Mouse (Mus musculus): Measurements from ENCODE around the gene 1700003F12Rik. TPM values are rescaled to one million over a fixed set of nuclear protein-coding genes. Genes with fewer than 3 reads are reported as not detected.

1700003F12Rik gene
- polyA plus RNA-seq, 1 experiment, result 10.8 TPM

GRCm38 (mm10) chr2:154557184-154557832 is 10.4 kb downstream of the 1700003F12Rik start:
- no peak overlapping the region for H3K4me3 ChIP-seq (replicated peaks)
- H3K4me1 ChIP-seq, result peaks cover 45% of the 10 kb centered on the region
- H3K36me3 ChIP-seq (replicated peaks; ENCODE audit: low read length), result peaks cover 57% of the 10 kb centered on the region

DNA sequence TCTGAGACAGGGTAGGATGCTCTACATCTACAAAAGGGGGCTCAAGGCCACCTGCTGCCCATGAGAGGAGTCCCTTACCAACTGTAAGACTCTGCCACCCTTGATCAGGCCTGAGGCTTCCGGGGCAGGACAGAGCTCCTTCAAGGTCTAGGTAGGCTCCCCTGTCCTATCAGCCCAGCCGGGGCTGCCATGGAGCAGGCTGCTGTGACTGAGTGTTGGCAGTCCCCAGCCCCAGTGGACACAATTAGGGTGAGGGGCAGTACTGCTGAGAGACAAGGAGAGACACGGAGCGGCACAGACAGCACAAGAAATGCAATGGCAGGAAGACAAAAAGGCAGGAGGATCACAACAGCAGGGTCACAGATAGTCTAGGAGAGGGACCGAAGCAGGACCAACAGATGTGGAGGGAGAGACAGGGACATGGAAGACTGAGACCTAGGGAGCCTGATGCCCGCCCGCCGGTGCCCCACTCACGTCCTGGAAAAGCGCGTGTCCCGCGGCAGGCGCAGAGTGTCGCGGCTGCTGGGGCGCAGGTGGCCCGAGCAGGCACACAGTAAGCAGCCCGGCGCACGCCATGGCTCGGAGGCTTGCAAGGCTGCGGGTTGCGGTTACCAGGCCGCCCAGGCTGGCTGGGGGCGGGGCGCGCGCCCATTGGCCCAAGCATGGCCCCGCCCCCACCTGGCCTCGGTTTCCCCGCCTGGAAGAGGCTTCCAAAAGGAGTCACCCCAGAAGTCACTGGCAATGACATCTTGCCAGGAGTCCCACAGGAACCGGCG is 11.6 kb downstream of the 1700003F12Rik start, which contains the start of gene Necab3:
Necab3 (minus strand) TSS at position 627 of the 776 bp plus-strand sequence.
- H3K27me3 ChIP-seq (replicated peaks), result peaks cover 1% of the 10 kb centered on the region
- peaks cover 41% of the 10 kb centered on the region for H3K4me1 ChIP-seq
- peaks cover 57% of the 10 kb centered on the region for H3K36me3 ChIP-seq (replicated peaks; ENCODE audit: low read length)
- H3K9me3 ChIP-seq, result no peaks in the 10 kb centered on the region
- TF ChIP-seq GATA1 (IDR thresholded peaks at IDR 0.05; ENCODE audit: borderline replicate concordance, low read length), result no peak
- TF ChIP-seq FLI1 (IDR thresholded peaks at IDR 0.05; ENCODE audit: low read length), result no peak
- peak within 1 kb of the TSS; percentile 89 for H3K4me3 ChIP-seq (replicated peaks)

More at GRCm38 (mm10) chr2:154557184-154557832, 10.4 kb downstream of the 1700003F12Rik start:
- Histone ChIP-seq H3K9me3 (no peaks in the 10 kb centered on the region), H3K27me3 (replicated peaks) (peaks cover 5% of the 10 kb centered on the region)
- TF ChIP-seq FLI1 (IDR thresholded peaks at IDR 0.05; ENCODE audit: low read length) (no peak), GATA1 (IDR thresholded peaks at IDR 0.05; ENCODE audit: borderline replicate concordance, low read length) (no peak)

DNA sequence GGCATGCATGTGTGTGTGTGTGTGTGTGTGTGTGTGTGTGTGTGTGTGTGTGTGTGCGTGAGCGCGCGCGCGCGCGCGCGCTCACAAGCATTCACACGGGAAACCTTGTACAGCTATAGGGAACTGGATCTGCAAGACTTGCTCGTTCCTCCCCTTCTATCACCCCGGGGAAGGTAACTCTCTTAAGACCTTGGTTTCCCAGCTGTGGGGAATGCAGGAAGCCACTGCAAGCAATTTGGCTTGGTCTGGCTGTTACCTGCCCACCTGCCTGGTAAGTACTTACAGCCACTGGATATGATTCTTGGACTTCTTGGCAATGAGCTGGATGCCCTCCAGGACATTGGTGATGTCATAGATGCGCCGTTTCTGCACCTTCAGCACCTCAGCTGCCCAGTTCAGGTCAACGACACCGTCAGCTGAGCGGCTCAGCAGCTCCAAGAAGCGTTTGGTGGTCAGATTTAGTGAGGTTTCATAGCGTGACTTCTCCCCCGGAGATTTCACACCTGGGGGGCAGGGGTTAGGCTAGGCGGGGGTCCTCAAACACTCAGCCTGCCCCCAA is 16.8 kb downstream of the 1700003F12Rik start:
- no peaks in the 10 kb centered on the region for H3K9me3 ChIP-seq
- H3K4me1 ChIP-seq, result peaks cover 65% of the 10 kb centered on the region
- TF ChIP-seq FLI1 (IDR thresholded peaks at IDR 0.05; ENCODE audit: low read length) (no peak), GATA1 (IDR thresholded peaks at IDR 0.05; ENCODE audit: borderline replicate concordance, low read length) (no peak)
- no peaks in the 10 kb centered on the region for H3K27me3 ChIP-seq (replicated peaks)
- no peak overlapping the region for H3K4me3 ChIP-seq (replicated peaks)
- peaks cover 64% of the 10 kb centered on the region for H3K36me3 ChIP-seq (replicated peaks; ENCODE audit: low read length)

DNA sequence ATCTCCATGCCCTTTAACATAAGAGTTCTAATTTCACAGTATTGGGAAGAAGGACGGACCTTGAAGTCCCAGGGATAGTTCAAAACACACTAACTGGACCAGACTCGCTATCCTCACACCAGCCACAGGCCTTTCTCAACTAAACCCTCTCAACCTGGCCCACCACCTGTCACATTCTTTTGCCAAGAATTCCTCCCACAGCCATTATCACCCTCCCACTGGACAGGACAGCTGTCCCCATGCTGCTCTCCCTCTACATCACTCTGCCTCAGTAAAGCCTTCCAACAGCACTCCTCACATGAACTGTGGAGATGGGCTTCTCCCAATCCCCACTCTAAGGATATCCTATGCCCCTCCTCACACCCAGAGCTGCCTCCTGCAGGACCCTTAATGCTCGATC is 18.7 kb downstream of the 1700003F12Rik start:
- H3K4me1 ChIP-seq, result peaks cover 57% of the 10 kb centered on the region
- TF ChIP-seq GATA1 (IDR thresholded peaks at IDR 0.05; ENCODE audit: borderline replicate concordance, low read length), result no peak
- TF ChIP-seq FLI1 (IDR thresholded peaks at IDR 0.05; ENCODE audit: low read length), result no peak
- no peak overlapping the region for H3K4me3 ChIP-seq (replicated peaks)
- peaks cover 52% of the 10 kb centered on the region for H3K36me3 ChIP-seq (replicated peaks; ENCODE audit: low read length)
- no peaks in the 10 kb centered on the region for H3K9me3 ChIP-seq
- no peaks in the 10 kb centered on the region for H3K27me3 ChIP-seq (replicated peaks)

DNA sequence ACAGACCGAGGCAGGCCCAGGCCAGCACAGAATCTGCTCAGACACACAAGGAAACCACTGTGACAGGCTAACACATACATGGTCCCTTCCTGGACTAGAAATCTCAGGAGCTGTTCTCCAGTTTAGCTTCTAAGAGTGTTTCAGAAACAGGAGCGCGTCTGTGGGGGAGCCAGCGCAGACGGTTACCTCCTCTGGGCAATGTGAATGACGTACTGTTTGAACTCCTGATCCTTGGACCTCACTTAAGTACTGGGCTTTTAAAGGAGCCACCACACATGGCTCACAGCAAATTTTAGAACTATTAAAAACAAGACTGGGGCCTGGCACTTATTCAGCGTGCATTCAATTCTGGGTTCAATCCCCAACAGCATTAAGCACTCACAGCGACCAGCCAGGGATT is 19.8 kb downstream of the 1700003F12Rik start:
- Histone ChIP-seq H3K27me3 (replicated peaks) (no peaks in the 10 kb centered on the region), H3K4me1 (peaks cover 68% of the 10 kb centered on the region), H3K36me3 (replicated peaks; ENCODE audit: low read length) (peaks cover 41% of the 10 kb centered on the region), H3K4me3 (replicated peaks) (no peak overlapping the region), H3K9me3 (no peaks in the 10 kb centered on the region)
- TF ChIP-seq GATA1 (IDR thresholded peaks at IDR 0.05; ENCODE audit: borderline replicate concordance, low read length) (no peak), FLI1 (IDR thresholded peaks at IDR 0.05; ENCODE audit: low read length) (no peak)

GRCm38 (mm10) chr2:154567766-154568165 is 20.9 kb downstream of the 1700003F12Rik start:
- Histone ChIP-seq H3K4me3 (replicated peaks) (peak overlapping the region; percentile 95), H3K36me3 (replicated peaks; ENCODE audit: low read length) (peaks cover 33% of the 10 kb centered on the region), H3K27me3 (replicated peaks) (no peaks in the 10 kb centered on the region)

DNA sequence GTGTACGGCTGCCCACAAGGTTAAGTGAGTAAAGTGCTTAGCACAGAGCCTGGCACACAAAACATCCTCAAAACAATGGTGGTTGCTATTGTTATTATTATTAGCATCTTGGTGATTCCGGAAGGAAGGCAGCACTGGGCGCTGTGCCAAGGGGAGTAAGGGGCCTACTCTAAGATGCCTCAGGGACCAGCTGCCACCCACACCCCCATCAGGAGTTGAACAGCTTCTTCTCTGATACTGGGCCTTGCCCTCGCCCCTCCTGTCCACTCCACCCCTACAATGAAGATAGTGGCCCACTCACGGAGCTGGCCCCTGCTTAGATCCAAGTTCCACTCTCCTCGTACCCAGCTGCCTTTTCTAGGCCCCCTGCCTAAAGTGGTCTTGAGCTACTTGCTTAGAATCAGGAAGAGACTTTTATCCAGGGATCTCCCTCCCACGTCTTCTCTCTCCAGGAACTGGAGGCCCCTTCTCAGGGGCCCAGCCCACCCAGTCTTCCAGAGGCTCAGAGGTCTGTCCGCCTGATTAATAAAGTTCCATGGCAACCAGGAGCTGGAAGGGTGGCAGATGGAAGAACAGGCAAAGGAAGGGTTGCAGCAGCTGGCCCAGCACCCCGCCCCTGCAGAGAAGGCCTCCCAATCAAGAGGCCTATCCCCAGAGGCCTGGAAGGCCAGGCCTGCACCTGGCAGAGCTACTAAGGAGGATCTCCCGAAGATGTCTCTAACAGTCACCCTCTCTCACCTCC is 21.6 kb downstream of the 1700003F12Rik start:
- no peaks in the 10 kb centered on the region for H3K9me3 ChIP-seq
- peaks cover 85% of the 10 kb centered on the region for H3K4me1 ChIP-seq
- peaks cover 25% of the 10 kb centered on the region for H3K36me3 ChIP-seq (replicated peaks; ENCODE audit: low read length)
- TF ChIP-seq GATA1 (IDR thresholded peaks at IDR 0.05; ENCODE audit: borderline replicate concordance, low read length), result no peak
- no peak for TF ChIP-seq FLI1 (IDR thresholded peaks at IDR 0.05; ENCODE audit: low read length)
- H3K4me3 ChIP-seq (replicated peaks), result peak overlapping the region; percentile 95
- no peaks in the 10 kb centered on the region for H3K27me3 ChIP-seq (replicated peaks)

More at GRCm38 (mm10) chr2:154567766-154568165, 20.9 kb downstream of the 1700003F12Rik start:
- peaks cover 78% of the 10 kb centered on the region for H3K4me1 ChIP-seq
- H3K9me3 ChIP-seq, result no peaks in the 10 kb centered on the region
- no peak for TF ChIP-seq FLI1 (IDR thresholded peaks at IDR 0.05; ENCODE audit: low read length)
- no peak for TF ChIP-seq GATA1 (IDR thresholded peaks at IDR 0.05; ENCODE audit: borderline replicate concordance, low read length)

GRCm38 (mm10) chr2:154569071-154569748 is 22.3 kb downstream of the 1700003F12Rik start:
- TF ChIP-seq GATA1 (IDR thresholded peaks at IDR 0.05; ENCODE audit: borderline replicate concordance, low read length), result no peak
- TF ChIP-seq FLI1 (IDR thresholded peaks at IDR 0.05; ENCODE audit: low read length), result no peak
- Histone ChIP-seq H3K36me3 (replicated peaks; ENCODE audit: low read length) (peaks cover 18% of the 10 kb centered on the region), H3K27me3 (replicated peaks) (no peaks in the 10 kb centered on the region), H3K4me3 (replicated peaks) (peak overlapping the region; percentile 95), H3K9me3 (no peaks in the 10 kb centered on the region), H3K4me1 (peaks cover 81% of the 10 kb centered on the region)

DNA sequence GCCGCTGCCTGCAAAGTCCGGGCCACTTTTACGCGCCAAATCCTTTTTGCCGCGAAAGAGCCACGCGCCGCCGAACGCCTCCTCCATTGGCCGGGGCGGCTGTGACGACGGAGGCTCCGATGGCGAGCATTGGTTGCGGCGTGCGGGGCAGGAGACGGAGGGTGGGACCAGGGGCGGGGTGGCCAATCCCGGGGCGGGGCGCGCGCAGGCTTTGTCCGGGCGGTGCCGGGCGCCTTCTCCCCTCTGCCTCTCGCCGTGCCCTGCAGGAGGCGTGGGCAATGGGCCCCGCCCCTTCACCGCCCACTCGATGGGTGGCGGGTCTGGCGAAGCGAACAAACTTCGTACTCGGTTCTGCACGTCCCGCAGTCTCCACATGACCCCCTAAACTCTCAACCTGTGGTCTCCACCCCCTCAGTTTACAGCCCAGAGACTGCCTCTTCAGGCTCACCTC is 23.0 kb downstream of the 1700003F12Rik start, which contains the start of gene E2f1:
E2f1 (minus strand) TSS at position 57 of the 451 bp plus-strand sequence.
- H3K9me3 ChIP-seq, result no peaks in the 10 kb centered on the region
- TF ChIP-seq FLI1 (IDR thresholded peaks at IDR 0.05; ENCODE audit: low read length), result no peak
- TF ChIP-seq GATA1 (IDR thresholded peaks at IDR 0.05; ENCODE audit: borderline replicate concordance, low read length), result no peak
- peak within 1 kb of the TSS; percentile 95 for H3K4me3 ChIP-seq (replicated peaks)
- H3K27me3 ChIP-seq (replicated peaks), result no peaks in the 10 kb centered on the region
- peaks cover 12% of the 10 kb centered on the region for H3K36me3 ChIP-seq (replicated peaks; ENCODE audit: low read length)
- peaks cover 78% of the 10 kb centered on the region for H3K4me1 ChIP-seq

All from megakaryocyte, embryonic 14.5 days (primary cell).